Mouse (Mus musculus): ENCODE data around the gene Eef1akmt2. TPM values are rescaled to one million over a fixed set of nuclear protein-coding genes. Genes with fewer than 3 reads are reported as not detected.

Eef1akmt2 gene
- total and polyA plus RNA-seq, 2 experiments: 3.4 to 21.8 TPM

- Histone ChIP-seq H3K27me3 (ENCODE audit: control insufficient read depth, insufficient read depth, low read length) (no peaks in the 10 kb centered on the region), H3K4me3 (ENCODE audit: insufficient read depth, low read depth, low read length) (peak within 1 kb of the TSS; percentile 98), H3K9ac (ENCODE audit: low read depth, low read length) (peak within 1 kb of the TSS; percentile 95), H3K36me3 (ENCODE audit: control insufficient read depth, insufficient read depth, low read length) (no peaks in the 10 kb centered on the region), H3K27ac (replicated peaks; ENCODE audit: insufficient read depth, low read depth, low read length) (peak within 1 kb of the TSS; percentile 94), H3K79me2 (ENCODE audit: control insufficient read depth, insufficient read depth, low read length) (peaks cover 9% of the 10 kb centered on the region; the same call in 1 of the 2 replicates), H3K4me1 (ENCODE audit: control insufficient read depth, insufficient read depth, low read length) (no peaks in the 10 kb centered on the region; the same call in 1 of the 2 replicates)
- under 1% methylated on average over 53 of the region's 53 CpGs for WGBS
- no peak for TF ChIP-seq CTCF (IDR thresholded peaks at IDR 0.05; ENCODE audit: low read depth, low read length)
- peak; percentile 64; the same call in 1 of the 2 replicates for TF ChIP-seq POLR2A (IDR thresholded peaks at IDR 0.05; ENCODE audit: extremely low read depth, insufficient read depth, low read length)
- DNase-seq (ENCODE audit: extremely low read depth, low read depth, low spot score): peak; percentile 84
Observed at GRCm38 (mm10) chr7:132859042-132859958, 6.8 kb upstream of the Eef1akmt2 start, which contains the start of gene Abraxas2. Gene Abraxas2 (plus strand): TSS chr7:132859225.

GRCm38 (mm10) chr7:132858043-132858608, 5.7 kb upstream of the Eef1akmt2 start:
- Histone ChIP-seq H3K36me3 (ENCODE audit: control insufficient read depth, insufficient read depth, low read length) (no peaks in the 10 kb centered on the region), H3K4me3 (ENCODE audit: insufficient read depth, low read depth, low read length) (no peak overlapping the region), H3K27me3 (ENCODE audit: control insufficient read depth, insufficient read depth, low read length) (no peaks in the 10 kb centered on the region), H3K4me1 (ENCODE audit: control insufficient read depth, insufficient read depth, low read length) (no peaks in the 10 kb centered on the region; the same call in 1 of the 2 replicates), H3K79me2 (ENCODE audit: control insufficient read depth, insufficient read depth, low read length) (peaks cover 9% of the 10 kb centered on the region; the same call in 1 of the 2 replicates), H3K9ac (ENCODE audit: low read depth, low read length) (no peak overlapping the region), H3K27ac (replicated peaks; ENCODE audit: insufficient read depth, low read depth, low read length) (no peak overlapping the region)
- WGBS: 64% methylated on average over 5 of the region's 5 CpGs
- DNase-seq (ENCODE audit: extremely low read depth, low read depth, low spot score): peak; percentile 4
- no peak for TF ChIP-seq CTCF (IDR thresholded peaks at IDR 0.05; ENCODE audit: low read depth, low read length)
- TF ChIP-seq POLR2A (IDR thresholded peaks at IDR 0.05; ENCODE audit: extremely low read depth, insufficient read depth, low read length): no peak

GRCm38 (mm10) chr7:132856083-132856482, 3.6 kb upstream of the Eef1akmt2 start:
- no peak for DNase-seq (ENCODE audit: extremely low read depth, low read depth, low spot score)
- Histone ChIP-seq H3K4me3 (ENCODE audit: insufficient read depth, low read depth, low read length) (no peak overlapping the region), H3K36me3 (ENCODE audit: control insufficient read depth, insufficient read depth, low read length) (no peaks in the 10 kb centered on the region), H3K27me3 (ENCODE audit: control insufficient read depth, insufficient read depth, low read length) (no peaks in the 10 kb centered on the region), H3K4me1 (ENCODE audit: control insufficient read depth, insufficient read depth, low read length) (no peaks in the 10 kb centered on the region; the same call in 1 of the 2 replicates), H3K9ac (ENCODE audit: low read depth, low read length) (no peak overlapping the region), H3K27ac (replicated peaks; ENCODE audit: insufficient read depth, low read depth, low read length) (no peak overlapping the region), H3K79me2 (ENCODE audit: control insufficient read depth, insufficient read depth, low read length) (no peaks in the 10 kb centered on the region; the same call in 1 of the 2 replicates)
- WGBS: 83% methylated on average over 1 of the region's 1 CpGs
- TF ChIP-seq POLR2A (IDR thresholded peaks at IDR 0.05; ENCODE audit: extremely low read depth, insufficient read depth, low read length) (no peak), CTCF (IDR thresholded peaks at IDR 0.05; ENCODE audit: low read depth, low read length) (no peak)

GRCm38 (mm10) chr7:132853946-132854345, 1.5 kb upstream of the Eef1akmt2 start:
- no peak overlapping the region for H3K27ac ChIP-seq (replicated peaks; ENCODE audit: insufficient read depth, low read depth, low read length)

GRCm38 (mm10) chr7:132853361-132853760, 888 bp upstream of the Eef1akmt2 start:
- Histone ChIP-seq H3K36me3 (ENCODE audit: control insufficient read depth, insufficient read depth, low read length) (peaks cover 9% of the 10 kb centered on the region; the same call in 1 of the 2 replicates), H3K4me3 (ENCODE audit: insufficient read depth, low read depth, low read length) (no peak overlapping the region), H3K27ac (replicated peaks; ENCODE audit: insufficient read depth, low read depth, low read length) (no peak overlapping the region), H3K4me1 (ENCODE audit: control insufficient read depth, insufficient read depth, low read length) (no peaks in the 10 kb centered on the region), H3K27me3 (ENCODE audit: control insufficient read depth, insufficient read depth, low read length) (no peaks in the 10 kb centered on the region), H3K79me2 (ENCODE audit: control insufficient read depth, insufficient read depth, low read length) (no peaks in the 10 kb centered on the region), H3K9ac (ENCODE audit: low read depth, low read length) (no peak overlapping the region)
- 93% methylated on average over 6 of the region's 6 CpGs for whole genome bisulfite sequencing
- TF ChIP-seq CTCF (IDR thresholded peaks at IDR 0.05; ENCODE audit: low read depth, low read length) (no peak), POLR2A (IDR thresholded peaks at IDR 0.05; ENCODE audit: extremely low read depth, insufficient read depth, low read length) (no peak)
- DNase-seq (ENCODE audit: extremely low read depth, low read depth, low spot score): no peak

More at GRCm38 (mm10) chr7:132853946-132854345, 1.5 kb upstream of the Eef1akmt2 start:
- TF ChIP-seq POLR2A (IDR thresholded peaks at IDR 0.05; ENCODE audit: extremely low read depth, insufficient read depth, low read length) (no peak), CTCF (IDR thresholded peaks at IDR 0.05; ENCODE audit: low read depth, low read length) (no peak)
- Histone ChIP-seq H3K36me3 (ENCODE audit: control insufficient read depth, insufficient read depth, low read length) (peaks cover 7% of the 10 kb centered on the region; the same call in 1 of the 2 replicates), H3K9ac (ENCODE audit: low read depth, low read length) (no peak overlapping the region), H3K79me2 (ENCODE audit: control insufficient read depth, insufficient read depth, low read length) (no peaks in the 10 kb centered on the region), H3K4me1 (ENCODE audit: control insufficient read depth, insufficient read depth, low read length) (no peaks in the 10 kb centered on the region), H3K4me3 (ENCODE audit: insufficient read depth, low read depth, low read length) (no peak overlapping the region), H3K27me3 (ENCODE audit: control insufficient read depth, insufficient read depth, low read length) (no peaks in the 10 kb centered on the region)
- DNase-seq (ENCODE audit: extremely low read depth, low read depth, low spot score): no peak
- 87% methylated on average over 4 of the region's 4 CpGs for WGBS

Measured in liver, adult 2 months (tissue).